Mouse (Mus musculus) heart, postnatal 0 days (tissue): ENCODE data around the gene Lyrm7.

Experiments used
- CTCF ChIP-seq: IDR thresholded peaks from 2 replicates; pipeline ENCODE4 v1.5.1; 2016; ENCODE audit warnings: antibody characterized with exemption, control low read depth, low read depth
- EP300 ChIP-seq: IDR thresholded peaks from 2 replicates; pipeline ENCODE4 v1.6.1; 2016; ENCODE audit warnings: antibody characterized with exemption, low read depth

DNA sequence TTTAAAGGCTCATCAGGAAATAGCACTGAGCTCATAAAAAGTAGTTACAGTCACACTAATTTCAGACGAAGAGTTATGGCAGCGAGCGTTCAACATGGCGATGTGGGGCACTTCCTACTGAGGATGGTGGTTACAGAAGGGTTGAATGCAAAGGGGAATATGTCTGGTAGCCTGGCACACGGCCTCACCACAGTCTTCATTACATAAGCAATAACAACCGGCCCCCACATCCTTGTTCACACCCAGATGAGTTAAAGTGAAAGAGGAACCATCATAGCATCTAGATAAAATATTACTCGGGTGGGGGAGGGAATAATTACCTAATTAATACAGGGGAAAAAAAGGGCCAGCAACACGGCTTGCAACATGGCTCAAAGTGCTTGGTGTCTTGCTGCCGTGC lies 53.0 kb downstream of the Lyrm7 start:
- no peak for TF ChIP-seq CTCF
- no peak for TF ChIP-seq EP300
